Mouse (Mus musculus): ENCODE data around the gene Vmac.

- TF ChIP-seq CTCF (IDR thresholded peaks at IDR 0.05; ENCODE audit: extremely low read depth, insufficient read length, insufficient replicate concordance, low read depth, low read length) (no peak), POLR2A (IDR thresholded peaks at IDR 0.05; ENCODE audit: low read depth, low read length) (no peak)
These were observed 11.3 kb upstream of the Vmac start for GRCm38 (mm10) chr17:56729151-56729550.
